Mouse (Mus musculus) neural tube, embryonic 14.5 days (tissue): ENCODE measurements around the gene Poc1b. TPM values are rescaled to one million over a fixed set of nuclear protein-coding genes. Genes with fewer than 3 reads are reported as not detected.

Experiments used
- ATAC-seq: fragments of 200-750 bp; cut with Nextera tagmentation; 2 replicates; pipeline ENCODE4 v1.8.0; 2017; ENCODE audit warnings: low read depth, mild to moderate bottlenecking, moderate TSS enrichment, moderate library complexity
- H3K27ac ChIP-seq: fragments of 300-500 bp; sonication (generic); 2 replicates; pipeline ENCODE4 v1.5.1; 2014; ENCODE audit warnings: low read depth, mild to moderate bottlenecking, control low read depth, low read length, moderate library complexity, mixed read lengths
- H3K27me3 ChIP-seq: fragments of 300-500 bp; sonication (generic); 2 replicates; pipeline ENCODE4 v1.6.1; 2014; ENCODE audit warnings: low read length; ENCODE audit not compliant: control insufficient read depth, insufficient read depth
- H3K36me3 ChIP-seq: fragments of 300-500 bp; sonication (generic); 2 replicates; pipeline ENCODE4 v1.6.1; 2014; ENCODE audit warnings: low read length, mixed read lengths; ENCODE audit not compliant: control insufficient read depth, insufficient read depth
- H3K4me1 ChIP-seq: fragments of 300-500 bp; sonication (generic); 2 replicates; pipeline ENCODE4 v1.6.1; 2014; ENCODE audit warnings: low read length; ENCODE audit not compliant: control insufficient read depth, insufficient read depth
- H3K4me2 ChIP-seq: fragments of 300-500 bp; sonication (generic); 2 replicates; pipeline ENCODE4 v1.6.1; 2014; ENCODE audit warnings: mild to moderate bottlenecking, low read depth, low read length, control low read depth
- H3K4me3 ChIP-seq: fragments of 300-500 bp; sonication (generic); 2 replicates; pipeline ENCODE4 v1.5.1; 2014; ENCODE audit warnings: low read depth, low read length, control low read depth, mixed read lengths
- H3K9ac ChIP-seq: fragments of 300-500 bp; sonication (generic); replicated peaks from 2 replicates; pipeline ENCODE4 v1.6.1; 2014; ENCODE audit warnings: low read depth, mild to moderate bottlenecking, control low read depth, low read length, mixed read lengths
- H3K9me3 ChIP-seq: fragments of 300-500 bp; sonication (generic); 2 replicates; pipeline ENCODE4 v1.6.1; 2016; ENCODE audit warnings: low read length; ENCODE audit not compliant: control insufficient read depth
- WGBS: fragments of 180-500 bp; shearing (Covaris S2); extraction: QIAGEN DNeasy Blood & Tissue Kit; methylation state at CpG from one replicate; pipeline ENCODE4 v1.1.7; 2014; 5-methylcytosine and 5-hydroxymethylcytosine counted together
- polyA plus RNA-seq: library from polyadenylated mRNA; unstranded; fragments of >200 nt; fragmentation: Nextera tagmentation; extraction: Ambion mirVana; gene quantifications from 2 replicates; pipeline ENCODE4 v1.2.1, GENCODE M21; 2014

The Poc1b gene
- polyA plus RNA-seq, 1 experiment from 2014 or later = 13.8 TPM

GRCm38 (mm10) chr10:99242721-99243120, 135.9 kb downstream of the Poc1b start:
- no peaks in the 10 kb centered on the region for H3K27me3 ChIP-seq
- no peaks in the 10 kb centered on the region for H3K9me3 ChIP-seq
- no peak overlapping the region for H3K4me3 ChIP-seq
- ATAC-seq = no peak
- no peak overlapping the region for H3K9ac ChIP-seq
- H3K4me2 ChIP-seq = no peak overlapping the region
- H3K36me3 ChIP-seq = no peaks in the 10 kb centered on the region
- no peak overlapping the region for H3K27ac ChIP-seq
- 82% methylated on average over 10 of the region's 10 CpGs for WGBS
- H3K4me1 ChIP-seq = no peaks in the 10 kb centered on the region

- Histone ChIP-seq H3K4me2 (no peak overlapping the region), H3K27me3 (no peaks in the 10 kb centered on the region), H3K36me3 (no peaks in the 10 kb centered on the region), H3K4me1 (no peaks in the 10 kb centered on the region), H3K9me3 (no peaks in the 10 kb centered on the region), H3K27ac (no peak overlapping the region), H3K9ac (no peak overlapping the region), H3K4me3 (no peak overlapping the region)
- WGBS = 71% methylated on average over 5 of the region's 5 CpGs
- no peak for ATAC-seq
These were observed 137.2 kb downstream of the Poc1b start for GRCm38 (mm10) chr10:99243907-99244489.

- no peaks in the 10 kb centered on the region for H3K4me1 ChIP-seq
- H3K36me3 ChIP-seq = no peaks in the 10 kb centered on the region
- no peaks in the 10 kb centered on the region for H3K27me3 ChIP-seq
- no peak overlapping the region for H3K4me2 ChIP-seq
- WGBS = 64% methylated on average over 7 of the region's 7 CpGs
- H3K27ac ChIP-seq = no peak overlapping the region
- no peak overlapping the region for H3K9ac ChIP-seq
- no peak overlapping the region for H3K4me3 ChIP-seq
- ATAC-seq = no peak
- no peaks in the 10 kb centered on the region for H3K9me3 ChIP-seq
These were observed 137.9 kb downstream of the Poc1b start for GRCm38 (mm10) chr10:99244655-99245260.

- H3K27ac ChIP-seq = no peak overlapping the region
- H3K4me2 ChIP-seq = no peak overlapping the region
- WGBS = 60% methylated on average over 20 of the region's 20 CpGs
- ATAC-seq = no peak; the same call in 1 of the 2 replicates
- no peaks in the 10 kb centered on the region for H3K9me3 ChIP-seq
- no peaks in the 10 kb centered on the region for H3K4me1 ChIP-seq
- H3K27me3 ChIP-seq = no peaks in the 10 kb centered on the region
- no peak overlapping the region for H3K4me3 ChIP-seq
- no peak overlapping the region for H3K9ac ChIP-seq
- H3K36me3 ChIP-seq = no peaks in the 10 kb centered on the region
These were observed 140.1 kb downstream of the Poc1b start for GRCm38 (mm10) chr10:99246797-99247508.

Other genes starting within 250 kb of the Poc1b start
- 359 and 412 TPM in 2 replicates for gene Atp2b1, start 192.6 kb upstream of the Poc1b start, polyA plus RNA-seq
- 2.9 and 4.2 TPM in 2 replicates for gene Galnt4, start 1.1 kb downstream of the Poc1b start, polyA plus RNA-seq
- not detected in 2 replicates for gene Phxr2, start 19.3 kb downstream of the Poc1b start, polyA plus RNA-seq
- gene Dusp6, start 156.2 kb downstream of the Poc1b start, polyA plus RNA-seq = 20.3 and 27.6 TPM in 2 replicates